Mouse (Mus musculus) forebrain, embryonic 13.5 days (tissue): ENCODE measurements at regions not wholly inside any gene's neighbourhood (a gene's known extent, or its start where the extent isn't known, plus 50 kb on each side); places are given as distances from the start of the nearest gene placed in this dataset.

Experiments
- ATAC-seq: fragments of 200-750 bp; cut with Nextera tagmentation; 2 replicates; pipeline ENCODE4 v1.8.0; 2017
- H3K27ac ChIP-seq: fragments of 300-500 bp; sonication (generic); 2 replicates; pipeline ENCODE4 v1.5.1; 2015; ENCODE audit warnings: inconsistent platforms, mild to moderate bottlenecking, moderate library complexity
- H3K27me3 ChIP-seq: fragments of 300-500 bp; sonication (generic); 2 replicates; pipeline ENCODE4 v1.6.1; 2015; ENCODE audit warnings: mild to moderate bottlenecking, inconsistent platforms
- H3K36me3 ChIP-seq: fragments of 300-500 bp; sonication (generic); 2 replicates; pipeline ENCODE4 v1.6.1; 2015; ENCODE audit warnings: mild to moderate bottlenecking, inconsistent platforms; ENCODE audit not compliant: poor library complexity, severe bottlenecking
- H3K4me1 ChIP-seq: fragments of 300-500 bp; sonication (generic); 2 replicates; pipeline ENCODE4 v1.6.1; 2015; ENCODE audit warnings: inconsistent platforms
- H3K4me2 ChIP-seq: fragments of 300-500 bp; sonication (generic); 2 replicates; pipeline ENCODE4 v1.6.1; 2015; ENCODE audit warnings: inconsistent platforms, mild to moderate bottlenecking, moderate library complexity
- H3K4me3 ChIP-seq: fragments of 300-500 bp; sonication (generic); 2 replicates; pipeline ENCODE4 v1.5.1; 2015; ENCODE audit warnings: mild to moderate bottlenecking, inconsistent platforms
- H3K9ac ChIP-seq: fragments of 300-500 bp; sonication (generic); 2 replicates; pipeline ENCODE4 v1.6.1; 2015; ENCODE audit warnings: mild to moderate bottlenecking, inconsistent platforms
- H3K9me3 ChIP-seq: fragments of 300-500 bp; sonication (generic); replicated peaks from 2 replicates; pipeline ENCODE4 v1.6.1; 2016; ENCODE audit warnings: inconsistent platforms
- WGBS: fragments of 180-500 bp; shearing (Covaris S2); methylation state at CpG from one replicate; pipeline ENCODE4 v1.1.7; 2015; 5-methylcytosine and 5-hydroxymethylcytosine counted together

DNA sequence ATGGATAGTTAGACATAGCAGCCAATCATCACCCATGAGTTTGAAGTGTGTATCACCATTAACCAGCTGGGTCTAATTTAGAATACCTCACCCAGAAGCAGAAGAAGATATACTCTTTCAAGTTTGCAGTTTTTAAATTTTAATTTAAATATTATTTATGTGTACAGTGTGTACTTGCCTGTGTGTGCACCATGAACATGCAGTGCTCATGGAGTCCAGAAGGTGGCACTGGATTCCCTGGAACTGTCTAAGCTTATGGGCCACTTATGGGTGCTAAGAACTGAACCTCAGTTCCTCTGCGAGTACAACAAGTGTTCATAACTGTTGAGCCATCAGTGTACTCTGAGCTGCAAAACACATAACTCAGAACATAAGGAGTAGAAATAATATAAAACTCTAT, 675.6 kb downstream of the Adcyap1 start:
- no peak overlapping the region for H3K4me2 ChIP-seq
- ATAC-seq = no peak
- H3K9ac ChIP-seq = no peak overlapping the region
- no peaks in the 10 kb centered on the region for H3K4me1 ChIP-seq
- no peak overlapping the region for H3K4me3 ChIP-seq
- no peaks in the 10 kb centered on the region for H3K27me3 ChIP-seq
- no peaks in the 10 kb centered on the region for H3K9me3 ChIP-seq
- WGBS = 91% methylated on average over 1 of the region's 1 CpGs
- H3K36me3 ChIP-seq = no peaks in the 10 kb centered on the region
- H3K27ac ChIP-seq = no peak overlapping the region

GRCm38 (mm10) chr17:93905666-93906065, 706.8 kb downstream of the Adcyap1 start:
- no peak overlapping the region for H3K27ac ChIP-seq
- no peak for ATAC-seq
- no peak overlapping the region for H3K4me3 ChIP-seq
- no peaks in the 10 kb centered on the region for H3K27me3 ChIP-seq
- no peaks in the 10 kb centered on the region for H3K9me3 ChIP-seq
- H3K4me1 ChIP-seq = no peaks in the 10 kb centered on the region
- H3K4me2 ChIP-seq = no peak overlapping the region
- H3K36me3 ChIP-seq = no peaks in the 10 kb centered on the region
- no peak overlapping the region for H3K9ac ChIP-seq

- no peak overlapping the region for H3K27ac ChIP-seq
- ATAC-seq = no peak
- H3K4me2 ChIP-seq = no peak overlapping the region
- WGBS = 85% methylated on average over 3 of the region's 3 CpGs
- no peaks in the 10 kb centered on the region for H3K9me3 ChIP-seq
- no peaks in the 10 kb centered on the region for H3K27me3 ChIP-seq
- H3K4me3 ChIP-seq = no peak overlapping the region
- H3K4me1 ChIP-seq = no peaks in the 10 kb centered on the region
- no peaks in the 10 kb centered on the region for H3K36me3 ChIP-seq
- no peak overlapping the region for H3K9ac ChIP-seq
Observed at GRCm38 (mm10) chr17:93922412-93922811, 723.6 kb downstream of the Adcyap1 start.

GRCm38 (mm10) chr17:93924223-93925006, 725.6 kb downstream of the Adcyap1 start:
- ATAC-seq = peak; percentile 77
- H3K4me2 ChIP-seq = no peak overlapping the region
- H3K4me3 ChIP-seq = no peak overlapping the region
- no peaks in the 10 kb centered on the region for H3K27me3 ChIP-seq
- WGBS = 73% methylated on average over 4 of the region's 4 CpGs
- H3K36me3 ChIP-seq = no peaks in the 10 kb centered on the region
- no peaks in the 10 kb centered on the region for H3K9me3 ChIP-seq
- H3K9ac ChIP-seq = no peak overlapping the region
- no peaks in the 10 kb centered on the region for H3K4me1 ChIP-seq
- no peak overlapping the region for H3K27ac ChIP-seq
